Mouse (Mus musculus) fat pad, adult 2 months (tissue): ENCODE measurements at regions not wholly inside any gene's neighbourhood (a gene's known extent, or its start where the extent isn't known, plus 50 kb on each side); places are given as distances from the start of the nearest gene placed in this dataset.

ENCODE experiments used
- DNase-seq: peaks from one replicate; pipeline ENCODE4 v3.0.0-alpha.2; 2011; ENCODE audit warnings: low read depth, low spot score; ENCODE audit errors: extremely low read depth

DNA sequence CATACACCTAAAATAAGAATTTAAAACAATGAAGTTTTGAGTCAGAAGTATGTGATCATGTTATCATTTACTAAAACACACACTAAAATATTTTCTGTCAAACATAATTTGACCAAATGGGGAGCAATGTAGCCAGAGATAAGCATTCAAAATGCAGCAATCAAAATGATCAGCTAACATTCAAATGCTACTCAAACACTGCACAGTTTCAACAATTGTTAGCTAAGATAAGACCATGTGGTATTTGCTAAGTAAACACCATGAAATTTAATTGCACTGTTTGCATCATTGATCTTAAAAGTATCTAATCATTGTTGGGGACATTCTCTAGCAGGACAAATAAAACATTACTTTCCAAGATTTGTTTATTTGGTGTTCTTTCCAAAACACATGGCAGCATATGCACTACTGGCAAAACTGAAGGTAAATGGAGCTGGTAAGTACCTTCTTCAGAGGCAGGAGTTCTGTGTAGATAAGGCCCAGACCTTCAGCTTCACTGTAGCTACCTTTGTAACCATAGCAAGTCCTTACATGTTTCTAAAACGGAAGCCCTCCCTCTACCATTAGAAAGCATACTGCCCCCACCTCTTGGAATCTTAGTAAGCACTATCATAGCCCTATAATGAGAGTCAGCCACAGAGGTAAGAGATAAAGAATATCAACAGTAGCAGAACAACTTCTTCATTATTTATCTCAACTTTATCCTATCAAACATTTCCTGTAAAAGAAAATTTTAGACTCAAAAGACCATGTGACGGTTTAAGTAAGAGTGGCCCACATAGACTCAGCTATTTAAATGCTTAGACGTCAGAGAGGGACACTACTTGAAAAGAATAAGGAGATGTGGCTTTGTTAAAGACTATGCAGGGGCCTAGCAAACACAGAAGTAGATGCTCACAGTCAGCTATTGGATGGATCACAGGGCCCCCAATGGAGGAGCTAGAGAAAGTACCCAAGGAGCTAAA, 116.3 kb upstream of the Irak1bp1 start:
- DNase-seq, result no peak

DNA sequence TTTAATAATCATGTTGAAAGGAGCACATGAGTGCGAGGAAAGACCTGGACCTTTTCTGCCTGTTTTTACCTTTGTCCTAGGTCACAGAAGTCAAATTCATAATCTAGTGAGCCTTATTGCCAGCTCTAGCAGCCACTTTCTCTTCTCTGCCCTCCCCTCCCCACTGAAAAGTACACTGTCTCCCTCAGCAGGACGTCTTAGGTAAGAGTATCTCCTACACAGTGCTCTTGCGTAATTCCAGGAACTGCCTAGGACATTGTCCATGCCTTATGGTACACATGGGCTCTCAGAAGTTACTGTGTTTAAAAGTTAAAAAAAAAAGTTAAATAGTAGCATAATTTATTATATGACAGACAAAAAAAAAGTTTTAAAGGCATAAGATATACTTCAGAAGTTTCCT, 100.7 kb upstream of the Irak1bp1 start:
- peak; percentile 16 for DNase-seq

DNA sequence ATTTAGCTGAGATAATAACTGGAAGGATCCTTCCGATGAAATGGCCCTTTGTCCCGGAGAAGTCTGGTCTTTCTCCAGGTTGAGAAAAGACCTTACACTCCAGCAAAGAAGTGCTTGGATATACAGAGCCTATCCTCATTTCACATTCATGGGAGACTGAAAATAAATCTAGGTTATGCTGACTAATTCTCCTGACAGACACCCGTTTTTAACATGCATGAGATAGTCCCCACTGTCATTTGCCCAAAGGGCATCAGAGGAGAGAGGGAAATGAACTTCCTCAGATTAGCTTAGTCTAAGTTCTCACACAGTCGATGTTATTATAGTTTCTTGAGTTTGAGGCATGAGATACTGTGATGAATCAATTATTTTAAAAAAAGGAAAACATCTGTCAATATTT, 99.7 kb upstream of the Irak1bp1 start:
- DNase-seq, result no peak

DNA sequence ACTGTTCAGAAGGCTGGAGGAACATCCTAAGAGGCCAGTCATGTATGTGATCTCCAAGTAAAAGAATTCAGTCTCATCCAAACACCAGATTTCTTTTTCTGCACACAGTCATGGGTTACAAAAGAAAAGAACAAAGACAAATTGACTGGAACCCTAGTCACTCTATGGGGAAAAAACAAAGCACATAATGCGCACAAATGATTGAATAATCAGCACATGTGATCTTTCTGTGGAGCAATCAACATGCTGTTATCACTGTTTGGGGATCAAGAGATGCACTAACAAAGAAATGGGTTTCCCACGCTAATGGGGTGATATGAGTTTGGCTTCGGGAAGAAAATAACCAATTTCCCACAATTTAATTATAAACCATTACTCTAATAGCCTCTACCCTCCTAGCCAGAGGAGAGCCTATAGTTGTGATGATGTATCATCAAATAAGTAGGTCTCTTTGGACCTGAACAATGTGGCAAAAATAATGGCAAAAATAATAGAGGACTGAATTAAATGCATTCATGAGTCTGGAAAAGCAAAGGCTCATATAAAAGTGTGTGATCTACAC, 96.2 kb upstream of the Irak1bp1 start:
- DNase-seq, result no peak

DNA sequence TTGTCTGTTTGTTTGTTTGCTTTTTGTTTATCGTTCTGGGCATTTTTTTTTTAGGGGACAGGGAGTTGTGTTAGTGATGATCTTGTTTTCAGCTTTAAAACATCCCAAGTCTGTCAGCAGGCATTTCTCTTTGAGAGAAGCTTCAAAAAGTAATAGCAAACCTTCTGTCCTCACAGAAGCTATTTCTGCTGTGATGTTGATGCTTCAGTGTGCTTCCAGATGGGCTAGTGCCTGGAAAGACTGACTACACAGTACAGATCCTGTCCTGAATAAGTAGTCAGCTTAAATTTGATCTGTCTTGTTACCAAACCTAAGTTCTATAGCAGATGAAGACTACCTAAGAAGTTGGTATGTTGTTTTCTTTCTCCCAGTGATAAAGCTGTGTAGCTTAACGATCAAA, 94.4 kb upstream of the Irak1bp1 start:
- no peak for DNase-seq

DNA sequence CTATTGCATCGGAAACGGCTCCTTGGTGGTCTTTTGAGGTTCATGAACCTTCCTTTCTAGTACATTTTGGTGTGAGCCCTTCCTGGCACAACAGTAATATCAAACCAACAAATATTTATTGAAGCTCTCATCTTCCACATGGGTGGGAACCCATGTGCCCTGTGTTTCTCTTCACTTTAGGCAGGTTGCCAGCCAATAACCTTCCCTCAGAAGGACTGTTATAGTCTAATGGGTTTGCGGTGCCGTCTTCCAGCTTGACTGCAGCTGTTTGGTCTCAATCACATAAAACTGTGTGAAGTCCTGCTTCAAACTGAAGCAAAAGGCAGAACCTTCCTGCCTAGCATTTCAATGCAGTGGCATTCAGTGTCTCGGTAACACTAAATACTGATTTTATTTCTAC, 69.4 kb upstream of the Irak1bp1 start:
- no peak for DNase-seq

DNA sequence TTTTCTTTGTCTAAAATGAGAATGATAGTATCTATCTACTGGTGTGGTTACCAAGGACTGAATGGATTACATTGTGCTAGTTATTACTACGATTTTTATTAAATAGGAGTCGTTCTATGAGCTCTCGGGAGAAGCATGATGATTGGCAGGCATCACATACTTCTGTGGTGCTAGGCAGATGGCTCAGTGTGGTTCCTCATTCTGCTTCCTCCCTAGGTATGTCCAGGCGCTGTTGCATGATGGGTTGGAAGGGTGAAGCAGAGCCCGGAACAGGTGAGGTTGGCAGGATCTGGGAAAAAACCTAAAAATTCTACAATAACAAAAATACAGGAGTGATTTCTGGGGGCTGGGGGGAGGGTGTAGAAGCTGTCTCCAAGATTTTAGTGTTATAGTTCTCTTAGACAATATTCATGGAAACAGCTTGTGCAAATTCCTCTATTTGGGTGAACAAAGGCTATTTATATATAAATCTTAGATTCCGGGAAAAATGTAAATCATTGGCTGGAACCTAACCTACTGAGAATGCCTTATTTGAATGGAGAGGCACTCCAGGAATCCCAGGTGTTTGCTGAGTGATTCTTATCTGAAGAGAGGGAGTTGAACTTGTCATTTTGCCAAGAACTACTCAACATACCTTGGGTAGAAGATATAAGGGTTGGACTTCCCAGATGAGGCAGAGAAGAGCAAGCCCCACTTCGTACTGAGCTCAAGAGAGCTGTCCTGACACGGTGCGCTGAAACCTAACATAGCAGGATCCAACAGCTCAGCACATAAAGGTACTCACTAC, 68.5 kb upstream of the Irak1bp1 start:
- DNase-seq, result no peak

DNA sequence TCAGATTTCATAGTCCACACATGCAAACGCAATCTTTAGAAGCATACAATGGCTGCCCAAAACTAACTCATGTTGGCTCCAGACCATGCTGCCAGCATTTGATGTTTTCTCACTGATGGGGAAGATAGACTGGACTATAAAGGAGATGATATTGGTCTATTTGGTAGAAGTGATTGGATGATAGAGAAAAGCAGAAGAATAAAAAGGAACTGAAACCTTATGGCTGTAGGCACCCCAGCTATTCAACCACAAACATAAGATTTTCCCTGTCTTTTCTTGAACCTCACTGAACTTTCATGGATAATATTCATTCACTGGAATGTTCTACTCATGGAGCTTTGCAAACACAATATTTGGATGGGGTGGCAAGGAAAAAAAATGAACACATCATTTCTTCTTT, 65.7 kb upstream of the Irak1bp1 start:
- no peak for DNase-seq
